Mouse (Mus musculus): ENCODE measurements around the gene Nup93. TPM values are rescaled to one million over a fixed set of nuclear protein-coding genes. Genes with fewer than 3 reads are reported as not detected.

The Nup93 gene
- total and polyA plus RNA-seq, 3 experiments = 46.0 to 99.6 (median 88.3) TPM

DNA sequence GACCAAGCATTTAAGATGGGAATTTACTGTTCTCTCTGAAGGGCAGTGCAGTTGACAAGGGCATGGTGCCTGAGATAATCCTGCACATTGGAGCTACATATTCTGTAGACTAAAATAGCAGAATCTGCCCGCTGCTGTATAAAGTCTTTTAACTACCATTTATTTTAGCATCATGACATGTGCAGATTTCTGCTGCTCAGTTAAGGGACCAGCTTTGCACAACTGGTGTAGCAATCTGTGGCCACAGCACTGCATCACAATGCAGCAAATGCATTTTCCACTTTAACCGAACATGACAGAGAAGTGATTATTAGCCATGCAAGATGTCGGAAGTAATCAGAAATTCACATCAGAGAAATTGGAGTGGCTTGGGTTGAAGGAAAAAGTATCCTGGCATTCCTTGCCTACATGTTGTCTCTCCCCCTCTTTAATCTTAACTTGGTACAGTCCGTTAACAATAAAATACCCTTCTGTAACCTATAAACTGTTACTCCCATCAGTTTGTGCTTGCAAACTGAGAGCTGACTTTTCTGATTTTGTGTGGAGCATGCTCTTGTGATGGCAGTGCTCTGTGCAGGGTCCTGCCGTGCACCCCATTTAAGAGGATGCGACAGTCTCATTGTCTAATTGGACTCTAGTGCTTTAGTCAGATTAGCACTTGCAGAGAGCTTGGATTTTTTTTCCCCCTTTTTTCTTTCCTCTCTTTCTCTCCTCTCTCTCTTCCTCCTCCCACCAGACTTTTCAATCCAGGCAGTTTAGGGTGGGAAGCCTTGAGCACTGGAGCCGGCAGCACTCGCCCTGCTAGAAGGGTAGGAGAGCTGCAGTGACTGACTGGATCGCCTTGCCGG lies 52.2 kb downstream of the Nup93 start:
- Histone ChIP-seq H3K36me3 (replicated peaks in 1 of 2; ENCODE audit: control insufficient read depth in 1 of 2, insufficient read depth in 1 of 2, low read length in 1 of 2) (peaks cover 0 to 27% of the 10 kb centered on the region in 2 experiments), H3K27ac (ENCODE audit: insufficient read depth, low read depth) (no peak overlapping the region), H3K4me2 (ENCODE audit: insufficient read depth, low read depth, poor library complexity, severe bottlenecking) (no peak overlapping the region), H3K4me1 (ENCODE audit: control insufficient read depth in 1 of 2, insufficient read depth in 2 of 2) (peaks cover 0 to 48% of the 10 kb centered on the region in 2 experiments; a peak in 2 of 4 replicates), H3K4me3 (replicated peaks in 1 of 3; ENCODE audit: low read depth in 2 of 3, low read length in 2 of 3, poor library complexity in 1 of 3) (no peak overlapping the region), H3K27me3 (replicated peaks) (no peaks in the 10 kb centered on the region), H3K9me3 (replicated peaks; ENCODE audit: low read length) (no peaks in the 10 kb centered on the region), H3K9ac (ENCODE audit: insufficient read depth, low read depth) (no peak overlapping the region), H3K79me2 (replicated peaks; ENCODE audit: control insufficient read depth, extremely low read depth, insufficient read depth, poor library complexity, severe bottlenecking) (peaks cover 6% of the 10 kb centered on the region; the same call in 1 of the 2 replicates)
- TF ChIP-seq JUND (conservative IDR thresholded peaks at IDR 0.05; ENCODE audit: low read depth, low read length) = no peak
- no peak for TF ChIP-seq MXI1 (IDR thresholded peaks at IDR 0.05; ENCODE audit: low read depth, low read length)
- no peak for TF ChIP-seq ETS1 (conservative IDR thresholded peaks at IDR 0.05; ENCODE audit: low read depth, low read length)
- no peak for TF ChIP-seq MAZ (IDR thresholded peaks at IDR 0.05; ENCODE audit: low read depth, low read length)
- no peak for TF ChIP-seq UBTF (IDR thresholded peaks at IDR 0.05; ENCODE audit: low read depth, low read length)
- TF ChIP-seq RCOR1 (conservative IDR thresholded peaks at IDR 0.05; ENCODE audit: low read depth, low read length) = no peak
- no peak for TF ChIP-seq TBP (conservative IDR thresholded peaks at IDR 0.05; ENCODE audit: low read depth, low read length)
- TF ChIP-seq POLR2AphosphoS2 (IDR thresholded peaks at IDR 0.05; ENCODE audit: low read depth, low read length) = no peak
- TF ChIP-seq SIN3A (IDR thresholded peaks at IDR 0.05; ENCODE audit: low read length) = no peak
- no peak for TF ChIP-seq IRF4 (IDR thresholded peaks at IDR 0.05; ENCODE audit: low read depth, low read length)
- no peak for TF ChIP-seq MEF2A (IDR thresholded peaks at IDR 0.05; ENCODE audit: borderline replicate concordance, low read depth, low read length)
- dilution Hi-C loops (cut with MboI; ENCODE audit: extremely low pct_ligation_motif_present, extremely low pct_unique_long_range_greater_than_20kb, low sequenced_read_pairs) (no loop called here), in situ Hi-C loops (cut with MboI; ENCODE audit: low pct_ligation_motif_present, low pct_unique_long_range_greater_than_20kb, low sequenced_read_pairs) (no loop called here)
- no peak for DNase-seq (ENCODE audit: extremely low read depth)

DNA sequence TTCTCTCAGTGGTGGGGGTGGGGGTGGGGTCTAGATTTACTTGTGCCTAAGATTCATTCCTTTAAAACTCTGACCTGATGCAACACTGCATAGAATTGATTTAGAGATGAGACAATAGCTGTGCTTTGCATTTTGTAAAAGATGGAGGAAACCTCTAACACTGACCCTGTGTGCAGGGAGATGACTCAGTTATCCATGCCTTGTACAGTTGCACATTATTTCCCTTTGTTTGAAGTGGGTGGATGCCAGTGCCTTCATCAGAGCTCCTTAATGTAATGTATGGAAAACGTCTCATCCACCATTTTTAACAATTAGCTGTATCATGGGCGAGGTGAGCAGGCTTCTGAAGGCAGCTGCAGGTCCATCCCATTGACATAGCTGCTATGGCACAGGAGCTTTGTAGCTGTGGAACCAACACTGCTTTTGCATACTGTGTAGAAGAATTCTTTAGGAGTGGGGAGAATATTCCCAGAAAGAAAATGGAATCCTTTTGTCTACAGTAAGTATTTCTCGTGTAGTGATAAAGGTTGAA lies 54.1 kb downstream of the Nup93 start:
- Histone ChIP-seq H3K4me1 (ENCODE audit: control insufficient read depth in 1 of 2, insufficient read depth in 2 of 2) (peaks cover 0 to 39% of the 10 kb centered on the region in 2 experiments; a peak in 2 of 4 replicates), H3K9me3 (replicated peaks; ENCODE audit: low read length) (no peaks in the 10 kb centered on the region), H3K9ac (ENCODE audit: insufficient read depth, low read depth) (no peak overlapping the region), H3K27me3 (replicated peaks) (no peaks in the 10 kb centered on the region), H3K4me2 (ENCODE audit: insufficient read depth, low read depth, poor library complexity, severe bottlenecking) (no peak overlapping the region), H3K27ac (ENCODE audit: insufficient read depth, low read depth) (no peak overlapping the region), H3K79me2 (replicated peaks; ENCODE audit: control insufficient read depth, extremely low read depth, insufficient read depth, poor library complexity, severe bottlenecking) (peaks cover 6% of the 10 kb centered on the region; the same call in 1 of the 2 replicates), H3K4me3 (replicated peaks in 1 of 3; ENCODE audit: low read depth in 2 of 3, low read length in 2 of 3, poor library complexity in 1 of 3) (no peak overlapping the region), H3K36me3 (replicated peaks in 1 of 2; ENCODE audit: control insufficient read depth in 1 of 2, insufficient read depth in 1 of 2, low read length in 1 of 2) (peaks cover 0 to 26% of the 10 kb centered on the region in 2 experiments)
- dilution Hi-C loops (cut with MboI; ENCODE audit: extremely low pct_ligation_motif_present, extremely low pct_unique_long_range_greater_than_20kb, low sequenced_read_pairs) = no loop called here
- no peak for DNase-seq (ENCODE audit: extremely low read depth)
- no peak for TF ChIP-seq JUN (IDR thresholded peaks at IDR 0.05; ENCODE audit: insufficient read depth, low read depth, low read length)
- TF ChIP-seq CHD2 (IDR thresholded peaks at IDR 0.05; ENCODE audit: low read length) = no peak
- TF ChIP-seq PAX5 (IDR thresholded peaks at IDR 0.05; ENCODE audit: low read length) = no peak
- no peak for TF ChIP-seq MYC (IDR thresholded peaks at IDR 0.05; ENCODE audit: low read depth, low read length)
- no peak for TF ChIP-seq KAT2A (IDR thresholded peaks at IDR 0.05; ENCODE audit: insufficient replicate concordance, low read length)
- TF ChIP-seq ETS1 (conservative IDR thresholded peaks at IDR 0.05; ENCODE audit: low read depth, low read length) = no peak
- TF ChIP-seq ZMIZ1 (IDR thresholded peaks at IDR 0.05; ENCODE audit: low read depth, low read length) = no peak
- no peak for TF ChIP-seq BHLHE40 (IDR thresholded peaks at IDR 0.05; ENCODE audit: low read depth, low read length)
- no peak for TF ChIP-seq TCF12 (IDR thresholded peaks at IDR 0.05; ENCODE audit: low read depth, low read length)
- TF ChIP-seq EP300 (IDR thresholded peaks at IDR 0.05; ENCODE audit: low read length) = no peak
- TF ChIP-seq RAD21 (IDR thresholded peaks at IDR 0.05; ENCODE audit: low read depth, low read length) = no peak
- TF ChIP-seq ELF1 (IDR thresholded peaks at IDR 0.05; ENCODE audit: low read depth, low read length) = no peak
- in situ Hi-C loops (cut with MboI; ENCODE audit: low pct_ligation_motif_present, low pct_unique_long_range_greater_than_20kb, low sequenced_read_pairs) = no loop called here
